Mouse (Mus musculus): ENCODE data around the gene Uqcrc2. TPM values are rescaled to one million over a fixed set of nuclear protein-coding genes. Genes with fewer than 3 reads are reported as not detected.

Gene Uqcrc2
- total and polyA plus RNA-seq, 3 experiments: 155 to 318 (median 237) TPM

DNA sequence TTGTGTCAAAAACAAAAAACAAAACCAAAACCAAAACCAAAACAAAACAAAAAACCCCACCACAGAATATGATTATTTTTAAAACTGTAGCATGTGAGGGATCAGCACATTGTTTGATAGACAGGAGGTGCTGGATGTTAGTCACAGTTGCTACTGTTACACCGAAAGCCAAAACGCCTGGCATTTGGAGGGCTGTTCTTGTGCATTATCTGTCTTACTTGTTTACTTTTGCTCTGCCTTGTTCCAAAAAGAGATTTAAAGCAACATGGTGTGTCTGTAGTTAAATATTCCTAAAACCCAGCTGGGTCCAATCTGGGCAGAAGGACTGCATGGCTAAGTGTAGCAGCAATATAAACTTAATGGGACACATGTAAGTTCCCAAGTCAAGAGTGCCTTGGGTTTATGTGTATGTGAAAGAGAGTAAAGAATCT is 49.8 kb downstream of the Uqcrc2 start:
- Histone ChIP-seq H3K27ac (ENCODE audit: insufficient read depth, low read depth) (no peak overlapping the region), H3K9ac (ENCODE audit: insufficient read depth, low read depth) (no peak overlapping the region), H3K4me2 (ENCODE audit: insufficient read depth, low read depth, poor library complexity, severe bottlenecking) (no peak overlapping the region; the same call in 1 of the 2 replicates), H3K9me3 (replicated peaks; ENCODE audit: low read length) (no peaks in the 10 kb centered on the region), H3K36me3 (replicated peaks in 1 of 2; ENCODE audit: control insufficient read depth in 1 of 2, insufficient read depth in 1 of 2, low read length in 1 of 2) (peaks cover 0 to 19% of the 10 kb centered on the region in 2 experiments), H3K4me3 (replicated peaks in 1 of 3; ENCODE audit: low read depth in 2 of 3, low read length in 2 of 3, poor library complexity in 1 of 3) (no peak overlapping the region), H3K27me3 (replicated peaks) (no peaks in the 10 kb centered on the region), H3K4me1 (ENCODE audit: control insufficient read depth in 1 of 2, insufficient read depth in 2 of 2) (peaks cover 0 to 32% of the 10 kb centered on the region in 2 experiments; a peak in 2 of 4 replicates), H3K79me2 (replicated peaks; ENCODE audit: control insufficient read depth, extremely low read depth, insufficient read depth, poor library complexity, severe bottlenecking) (peaks cover 19% of the 10 kb centered on the region)
- in situ Hi-C loops (cut with MboI; ENCODE audit: low pct_ligation_motif_present, low pct_unique_long_range_greater_than_20kb, low sequenced_read_pairs): no loop called here
- DNase-seq (ENCODE audit: extremely low read depth): no peak
- dilution Hi-C loops (cut with MboI; ENCODE audit: extremely low pct_ligation_motif_present, extremely low pct_unique_long_range_greater_than_20kb, low sequenced_read_pairs): no loop called here
- no peak for TF ChIP-seq MEF2A (IDR thresholded peaks at IDR 0.05; ENCODE audit: borderline replicate concordance, low read depth, low read length)

DNA sequence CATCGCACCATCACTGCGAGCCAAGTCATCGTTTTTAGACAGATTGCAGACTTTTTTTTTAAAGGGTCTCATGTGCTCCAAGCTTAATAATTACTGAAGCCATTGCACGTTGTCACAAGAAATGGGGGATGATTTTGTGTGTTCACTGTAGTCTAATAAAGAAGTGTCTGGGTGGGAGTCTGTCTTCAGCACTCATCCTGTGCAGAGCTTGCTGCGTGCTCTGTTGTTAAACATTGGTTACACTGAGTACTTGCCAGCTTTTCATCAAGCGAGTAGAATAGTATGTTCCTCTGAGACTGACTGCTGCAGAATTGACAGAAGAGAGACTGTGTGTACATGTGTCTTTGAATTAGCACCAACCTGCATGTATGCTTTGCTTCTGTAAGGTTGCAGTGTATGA is 50.3 kb downstream of the Uqcrc2 start:
- DNase-seq (ENCODE audit: extremely low read depth): no peak
- no peak overlapping the region for H3K9ac ChIP-seq (ENCODE audit: insufficient read depth, low read depth)
- H3K27ac ChIP-seq (ENCODE audit: insufficient read depth, low read depth): no peak overlapping the region
- H3K4me3 ChIP-seq (replicated peaks in 1 of 3; ENCODE audit: low read depth in 2 of 3, low read length in 2 of 3, poor library complexity in 1 of 3): no peak overlapping the region
- peaks cover 19% of the 10 kb centered on the region for H3K79me2 ChIP-seq (replicated peaks; ENCODE audit: control insufficient read depth, extremely low read depth, insufficient read depth, poor library complexity, severe bottlenecking)
- H3K4me1 ChIP-seq (ENCODE audit: control insufficient read depth in 1 of 2, insufficient read depth in 2 of 2): peaks cover 0 to 31% of the 10 kb centered on the region in 2 experiments; a peak in 3 of 4 replicates
- H3K36me3 ChIP-seq (replicated peaks in 1 of 2; ENCODE audit: control insufficient read depth in 1 of 2, insufficient read depth in 1 of 2, low read length in 1 of 2): peaks cover 0 to 23% of the 10 kb centered on the region in 2 experiments
- no peak for TF ChIP-seq MYC (IDR thresholded peaks at IDR 0.05; ENCODE audit: low read depth, low read length)
- no peak for TF ChIP-seq TBP (conservative IDR thresholded peaks at IDR 0.05; ENCODE audit: low read depth, low read length)
- no peak for TF ChIP-seq NELFE (IDR thresholded peaks at IDR 0.05; ENCODE audit: low read depth, low read length)
- TF ChIP-seq USF1 (IDR thresholded peaks at IDR 0.05; ENCODE audit: low read depth, low read length): no peak
- no peak for TF ChIP-seq RCOR1 (conservative IDR thresholded peaks at IDR 0.05; ENCODE audit: low read depth, low read length)
- no peak for TF ChIP-seq UBTF (IDR thresholded peaks at IDR 0.05; ENCODE audit: low read depth, low read length)
- no peak for TF ChIP-seq ZKSCAN1 (IDR thresholded peaks at IDR 0.05; ENCODE audit: borderline replicate concordance, low read depth, low read length)
- no peak for TF ChIP-seq ETS1 (conservative IDR thresholded peaks at IDR 0.05; ENCODE audit: low read depth, low read length)
- no peak for TF ChIP-seq MXI1 (IDR thresholded peaks at IDR 0.05; ENCODE audit: low read depth, low read length)
- no peak for TF ChIP-seq RAD21 (IDR thresholded peaks at IDR 0.05; ENCODE audit: low read depth, low read length)
- no peak for TF ChIP-seq E2F4 (IDR thresholded peaks at IDR 0.05; ENCODE audit: insufficient replicate concordance, low read depth, low read length)
- TF ChIP-seq USF2 (conservative IDR thresholded peaks at IDR 0.05; ENCODE audit: low read depth, low read length): no peak
- TF ChIP-seq ZMIZ1 (IDR thresholded peaks at IDR 0.05; ENCODE audit: low read depth, low read length): no peak
- no peak for TF ChIP-seq ZNF384 (IDR thresholded peaks at IDR 0.05; ENCODE audit: low read depth, low read length)
- no peak for TF ChIP-seq GABPA (IDR thresholded peaks at IDR 0.05; ENCODE audit: insufficient replicate concordance, low read depth, low read length)
- TF ChIP-seq SMC3 (IDR thresholded peaks at IDR 0.05; ENCODE audit: low read depth, low read length): no peak
- TF ChIP-seq CHD1 (IDR thresholded peaks at IDR 0.05; ENCODE audit: low read depth, low read length): no peak
- no peak for TF ChIP-seq CHD2 (IDR thresholded peaks at IDR 0.05; ENCODE audit: low read length)
- H3K4me2 ChIP-seq (ENCODE audit: insufficient read depth, low read depth, poor library complexity, severe bottlenecking): no peak overlapping the region
- dilution Hi-C loops (cut with MboI; ENCODE audit: extremely low pct_ligation_motif_present, extremely low pct_unique_long_range_greater_than_20kb, low sequenced_read_pairs) (no loop called here), in situ Hi-C loops (cut with MboI; ENCODE audit: low pct_ligation_motif_present, low pct_unique_long_range_greater_than_20kb, low sequenced_read_pairs) (no loop called here)
- no peaks in the 10 kb centered on the region for H3K27me3 ChIP-seq (replicated peaks)
- H3K9me3 ChIP-seq (replicated peaks; ENCODE audit: low read length): no peaks in the 10 kb centered on the region
